Mouse (Mus musculus) T-helper 17 cell (primary cell): ENCODE results near the gene Kidins220.

Experiments used
- in situ Hi-C, 2 experiments: fragments of 300-600 bp; cut with MboI, MseI; formaldehyde crosslinking; loops; 1 replicate in 1 of 2; 2 replicates in 1 of 2; pipeline ENCODE4 v1.15.1; 2025; ENCODE audit warnings: high pct_unique_total_duplicates in 2 of 2

Kidins220 gene

DNA sequence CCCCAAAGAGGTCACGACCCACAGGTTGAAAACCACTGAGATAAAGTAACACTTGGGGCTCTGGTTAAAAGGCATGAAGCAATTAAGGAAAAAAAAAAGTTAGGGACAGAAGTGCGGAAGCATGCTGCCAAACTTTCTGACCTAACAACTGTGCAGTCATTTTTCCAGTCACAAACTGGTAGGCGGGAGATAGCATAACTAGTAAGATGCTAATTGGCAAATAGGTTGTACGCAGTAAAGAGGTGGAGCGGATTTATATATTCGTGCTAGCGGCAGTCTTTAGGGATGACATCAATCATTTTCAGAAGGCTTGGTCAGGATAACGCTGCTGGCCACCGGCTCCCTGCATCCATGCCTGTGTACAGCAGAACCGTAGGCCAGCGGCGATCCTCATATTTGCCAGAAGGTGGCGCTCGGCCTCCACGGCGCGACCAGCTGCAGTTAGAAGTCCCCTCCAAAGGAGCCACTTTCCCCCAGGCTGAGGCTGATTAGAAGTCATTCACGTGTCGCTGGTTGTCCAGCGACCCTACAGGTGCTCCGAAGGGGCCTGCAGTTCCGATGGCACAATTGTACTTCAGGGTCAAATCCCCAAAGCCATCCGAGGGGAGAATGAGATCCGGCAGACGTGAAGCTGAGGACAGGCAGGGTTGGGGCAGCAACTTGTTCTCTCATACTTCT is 117.4 kb downstream of the Kidins220 start:
- in situ Hi-C loops, result loop anchor here (5.0 to 25.0 kb wide), 6 partner anchors 133 to 1195 kb away; no protein-coding TSS in a partner anchor

DNA sequence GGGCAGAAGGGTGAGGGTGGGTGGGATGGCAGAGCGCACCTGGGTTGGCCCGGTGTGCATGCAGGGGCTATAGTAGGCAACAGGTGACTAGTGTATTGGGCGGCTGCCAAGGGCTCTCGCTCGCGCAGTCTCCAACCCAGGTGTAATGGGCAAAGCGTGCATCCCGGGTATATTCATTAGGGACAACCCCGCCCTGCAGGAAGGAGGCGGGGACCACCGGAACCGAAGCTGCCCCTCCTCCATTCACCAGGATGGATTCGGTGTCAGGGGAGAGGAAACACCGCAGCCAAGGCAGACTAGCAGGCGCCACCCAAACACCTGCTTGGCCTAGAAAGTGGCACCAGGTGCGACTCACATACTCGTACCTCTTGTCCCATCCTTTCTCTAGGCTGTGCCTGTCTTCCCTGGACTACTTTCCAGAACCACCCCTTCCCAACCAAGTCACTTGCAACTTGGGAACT is 118.1 kb downstream of the Kidins220 start:
- in situ Hi-C loops, result loop anchor here (5.0 to 25.0 kb wide), 6 partner anchors 132 to 1195 kb away; no protein-coding TSS in a partner anchor

DNA sequence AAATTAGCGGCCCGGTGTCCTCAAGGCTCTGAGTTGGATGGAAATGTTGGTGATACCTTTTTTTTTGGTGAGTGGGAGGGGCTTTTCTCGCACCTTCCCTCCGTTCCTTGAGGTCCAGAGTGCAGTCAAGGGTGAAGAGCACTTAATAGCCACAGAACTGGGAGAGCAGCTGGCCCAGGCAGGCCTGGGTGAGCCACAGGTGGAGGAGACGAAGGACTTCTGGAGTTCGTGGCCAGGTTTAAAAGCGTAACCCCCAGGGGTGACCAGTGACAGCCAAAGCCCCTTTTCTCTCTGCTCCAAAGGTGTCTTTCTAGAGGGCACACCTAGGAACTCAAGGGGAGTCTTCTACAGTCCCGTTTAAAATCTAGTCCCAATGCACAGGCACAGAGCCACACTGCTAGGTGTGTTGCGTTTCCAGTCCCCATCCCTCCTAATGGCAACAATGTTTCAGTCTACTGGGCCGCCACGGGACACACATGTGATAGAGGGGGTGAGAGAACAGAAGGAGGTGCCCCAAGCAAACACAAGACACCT is 118.6 kb downstream of the Kidins220 start:
- in situ Hi-C loops, result loop anchor here (5.0 to 25.0 kb wide), 6 partner anchors 131 to 1194 kb away; no protein-coding TSS in a partner anchor

DNA sequence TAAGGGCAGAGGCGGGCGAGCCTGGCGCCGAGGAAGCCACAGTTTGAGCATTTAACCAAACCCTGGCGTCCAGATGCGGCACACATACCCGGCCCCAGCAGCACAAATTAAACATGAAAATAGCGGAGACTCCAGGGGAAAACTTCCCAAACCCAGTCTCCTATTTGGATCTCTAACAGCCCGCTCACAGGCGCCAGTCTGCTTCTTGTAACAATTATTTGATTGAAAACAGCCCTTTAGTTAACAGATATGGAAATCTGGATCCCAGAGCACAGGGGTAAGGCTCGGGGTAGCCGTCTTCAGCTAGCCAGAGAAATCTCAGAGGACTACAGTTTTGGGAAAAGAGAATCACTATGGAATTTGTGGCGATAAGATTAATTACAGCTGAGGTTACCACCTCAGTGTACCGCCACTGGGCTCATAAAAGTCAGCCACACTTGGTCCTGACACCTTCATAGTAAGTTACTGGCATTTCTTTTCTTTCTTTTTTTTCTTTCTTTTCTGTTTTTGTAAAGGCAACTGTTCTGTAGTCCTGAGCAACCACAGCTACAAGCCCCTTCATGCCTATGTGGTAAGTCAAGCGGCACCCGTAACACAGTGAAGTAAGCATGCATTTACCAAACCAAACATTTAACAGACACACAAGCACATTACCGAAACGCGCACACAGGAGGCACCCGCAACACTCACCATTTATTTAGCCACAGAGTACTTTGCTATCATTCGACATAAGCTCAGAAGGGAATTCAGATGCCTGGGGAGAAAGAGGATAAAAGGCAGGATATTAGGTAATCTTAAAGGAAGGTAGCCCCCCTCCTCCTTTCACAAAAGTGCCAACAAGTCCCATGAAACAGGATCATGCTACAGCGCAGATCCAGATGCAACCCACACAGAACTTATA is 120.1 kb downstream of the Kidins220 start:
- in situ Hi-C loops, result loop anchor here (5.0 to 25.0 kb wide), 8 partner anchors 92 to 1192 kb away; no protein-coding TSS in a partner anchor

DNA sequence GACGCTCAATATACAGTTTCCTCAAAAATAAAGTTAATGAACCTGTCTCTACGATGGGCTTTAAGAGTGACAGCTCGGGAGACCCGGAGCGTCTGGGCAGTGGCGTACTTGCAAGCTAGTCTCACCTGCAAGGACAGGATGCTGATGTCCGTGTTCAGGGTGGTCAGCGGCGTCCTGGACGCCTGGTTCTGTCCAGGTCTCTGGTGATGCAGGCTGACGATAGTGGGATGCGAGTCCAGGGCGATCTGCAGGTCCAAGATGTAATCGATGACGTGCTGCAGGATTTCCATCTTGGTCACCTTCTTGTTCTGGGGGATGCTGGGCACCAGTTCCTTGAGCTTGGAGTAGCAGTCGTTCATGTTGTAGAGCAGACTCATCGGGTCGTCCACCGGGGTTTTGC is 120.8 kb downstream of the Kidins220 start:
- in situ Hi-C loops, result loop anchor here (5.0 to 25.0 kb wide), 6 partner anchors 92 to 1192 kb away; no protein-coding TSS in a partner anchor

DNA sequence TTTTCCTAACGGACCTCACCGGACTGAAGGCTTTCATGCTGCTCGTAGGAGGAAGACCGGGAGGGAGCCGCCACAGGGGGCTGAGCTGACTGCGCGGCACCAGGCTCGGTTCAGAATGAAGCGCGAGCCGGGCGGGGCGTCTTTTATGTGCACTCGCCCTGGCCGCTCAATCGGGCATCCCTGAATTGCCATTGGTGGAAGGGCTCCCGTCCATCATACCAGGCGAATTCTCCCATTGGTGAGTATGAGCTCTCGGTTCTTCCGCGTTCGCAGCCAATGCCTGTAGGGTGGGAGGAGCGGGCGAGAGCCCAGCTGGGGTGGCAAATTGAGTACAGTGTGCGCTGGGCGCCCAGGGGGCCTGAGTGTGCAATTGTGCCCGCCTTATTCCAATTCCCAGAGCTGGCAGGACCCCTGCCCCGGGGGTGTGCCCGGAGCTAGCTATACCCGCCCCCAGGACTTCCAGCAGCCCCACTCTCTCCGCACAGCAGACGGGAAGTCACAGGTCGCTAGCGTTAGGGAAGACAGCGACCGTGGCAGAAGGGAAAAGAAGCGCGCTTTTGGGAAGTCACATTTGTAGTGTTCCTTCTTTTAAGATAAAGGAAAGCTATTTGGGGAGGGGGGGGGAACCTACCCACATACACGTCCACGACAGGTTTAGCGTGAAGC is 121.4 kb downstream of the Kidins220 start:
- in situ Hi-C loops, result loop anchor here (5.0 to 25.0 kb wide), 6 partner anchors 91 to 1191 kb away; no protein-coding TSS in a partner anchor

DNA sequence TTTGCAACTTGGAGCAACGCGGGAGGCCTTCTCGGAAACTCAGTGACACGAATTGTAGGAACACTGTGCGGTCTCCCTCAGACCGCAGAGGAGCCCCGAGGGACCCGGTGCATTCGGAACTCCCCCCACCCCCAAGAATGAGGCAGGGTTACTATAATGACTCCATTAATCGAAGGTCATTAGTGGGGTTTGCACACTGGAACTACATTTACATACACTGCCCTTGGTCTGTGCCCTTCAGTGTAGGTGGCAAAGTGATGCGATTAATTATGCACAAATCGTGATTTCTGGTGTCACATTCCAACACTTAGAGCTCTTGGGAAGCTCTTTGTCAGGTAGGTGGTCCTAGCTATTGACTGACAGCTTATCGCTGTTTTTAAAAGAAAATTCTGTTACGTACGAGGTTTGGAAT is 121.9 kb downstream of the Kidins220 start:
- in situ Hi-C loops, result loop anchor here (5.0 to 25.0 kb wide), 6 partner anchors 91 to 1191 kb away; no protein-coding TSS in a partner anchor

DNA sequence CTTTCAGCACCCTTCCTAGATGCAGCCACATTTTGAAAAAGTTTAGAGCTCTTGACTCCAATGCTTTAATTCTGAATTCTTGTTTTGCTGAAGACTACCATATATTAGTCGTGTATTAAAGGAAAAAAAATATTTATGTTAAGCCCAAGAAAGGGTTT is 122.2 kb downstream of the Kidins220 start, which contains the start of gene Id2:
Id2 (minus strand) TSS at position 89 of the 158 bp plus-strand sequence.
- in situ Hi-C loops, result loop anchor here (5.0 to 25.0 kb wide), 6 partner anchors 90 to 1190 kb away; no protein-coding TSS in a partner anchor

DNA sequence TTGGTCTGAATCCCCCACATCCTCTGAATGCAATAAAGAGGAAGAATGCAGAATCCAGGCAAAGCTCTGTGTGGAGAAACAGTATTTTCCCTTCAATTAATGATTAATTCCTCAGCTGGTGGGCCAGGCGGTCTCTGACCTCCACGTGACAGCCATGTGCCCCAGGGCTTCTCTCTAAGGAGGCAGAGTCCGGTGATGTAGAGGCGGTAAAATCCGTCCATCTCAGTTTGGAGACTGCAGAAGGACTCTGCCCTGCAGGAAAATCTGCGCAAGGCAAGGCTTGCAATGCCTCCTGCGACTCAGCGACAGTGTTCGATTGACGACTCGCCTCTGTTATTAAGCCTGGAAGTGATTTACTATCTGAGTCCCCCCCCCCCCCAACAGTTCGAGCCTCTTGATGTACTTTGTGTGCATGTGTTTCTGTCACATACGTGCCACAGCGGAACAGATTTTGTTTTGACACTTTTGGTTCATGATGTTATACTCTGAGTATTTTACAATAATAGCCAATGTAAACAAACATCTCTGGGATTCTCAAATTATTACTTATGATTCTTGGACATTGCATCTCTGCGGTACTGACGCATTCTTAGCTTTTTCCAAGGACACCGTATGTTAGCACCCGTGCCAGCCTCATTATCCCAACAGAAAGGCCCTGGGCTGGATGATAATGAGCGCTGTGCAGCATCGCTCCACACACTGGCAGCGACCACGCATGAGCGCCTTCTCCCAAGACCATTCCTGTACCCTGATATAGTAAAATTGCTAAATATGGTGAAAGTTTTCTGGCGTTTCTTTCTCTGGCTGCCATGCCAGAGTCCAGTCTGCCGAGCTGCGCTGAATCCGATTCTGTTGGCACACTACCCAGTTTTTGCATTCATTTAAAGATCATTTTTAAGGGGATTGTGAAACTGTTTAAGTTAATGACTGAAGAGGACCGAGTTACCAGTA is 122.8 kb downstream of the Kidins220 start:
- in situ Hi-C loops, result loop anchor here (5.0 to 25.0 kb wide), 6 partner anchors 90 to 1190 kb away; no protein-coding TSS in a partner anchor

DNA sequence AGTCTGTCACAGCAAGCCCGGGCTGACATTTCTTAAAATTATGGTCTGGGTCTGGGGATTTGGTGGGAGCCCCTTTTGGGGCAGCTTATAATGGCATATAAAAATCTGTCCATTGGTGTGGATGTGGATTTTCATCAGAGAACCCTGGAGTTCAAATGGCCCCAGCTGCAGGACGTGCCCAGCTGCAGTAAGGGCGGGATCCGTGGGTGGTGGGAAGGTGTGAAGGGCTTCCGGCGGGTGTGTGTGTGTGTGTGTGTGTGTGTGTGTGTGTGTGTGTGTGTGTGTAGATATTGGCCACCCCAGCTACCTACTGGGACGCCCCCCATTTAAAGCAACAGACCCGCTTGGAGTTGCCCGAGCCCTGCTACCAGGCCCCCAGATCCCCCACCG is 123.4 kb downstream of the Kidins220 start:
- in situ Hi-C loops, result loop anchor here (5.0 to 25.0 kb wide), 6 partner anchors 89 to 1189 kb away; no protein-coding TSS in a partner anchor

DNA sequence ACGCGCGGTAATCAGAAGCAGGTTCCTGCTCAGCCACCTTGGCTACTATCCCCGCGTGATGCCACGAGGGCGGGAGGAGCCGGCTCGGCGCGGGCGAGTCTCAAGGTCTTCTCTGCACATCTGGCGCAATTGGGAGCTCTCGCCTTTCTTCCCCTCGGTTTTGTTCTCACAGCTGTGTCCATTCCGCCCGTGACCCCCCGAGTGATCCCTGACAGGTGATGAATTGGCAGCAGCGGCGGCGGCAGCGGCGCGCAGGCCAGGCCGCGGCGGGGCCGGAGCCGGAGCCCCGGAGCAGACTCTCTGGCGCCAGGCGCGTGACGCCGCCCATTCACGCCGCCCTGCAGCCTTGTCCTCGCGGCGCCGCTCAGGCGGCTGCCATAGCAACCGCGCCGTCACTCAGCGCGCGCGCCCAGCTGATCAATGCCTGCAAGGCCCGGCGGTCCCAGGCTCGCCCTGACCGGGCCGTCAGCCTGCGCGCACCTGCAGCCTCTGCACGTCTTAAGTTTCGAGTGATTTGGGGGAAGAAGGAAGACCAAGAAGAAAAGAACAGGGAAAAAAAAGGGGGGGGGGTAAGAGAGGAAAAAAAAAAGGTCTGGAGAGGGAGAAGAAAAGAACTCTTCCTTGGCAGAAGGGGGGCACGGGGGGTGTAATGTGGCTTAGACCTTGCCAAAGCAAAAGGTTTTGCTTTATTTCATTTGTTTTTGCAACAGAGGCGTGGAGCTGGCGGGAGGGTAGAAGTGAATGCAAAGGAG is 124.0 kb downstream of the Kidins220 start:
- in situ Hi-C loops, result loop anchor here (5.0 to 25.0 kb wide), 6 partner anchors 89 to 1189 kb away; no protein-coding TSS in a partner anchor

DNA sequence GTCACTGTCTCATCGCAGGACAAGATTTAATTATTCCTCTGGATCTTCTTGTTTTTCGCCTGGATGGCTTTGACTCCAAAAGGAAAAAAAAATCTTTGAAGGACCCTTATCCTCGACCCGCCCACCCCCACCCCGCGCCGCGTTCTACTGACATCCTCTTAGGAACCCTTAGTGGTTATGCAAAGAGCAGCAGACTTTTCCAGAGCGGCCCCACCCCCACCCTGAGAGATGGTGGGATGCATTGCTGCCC is 124.5 kb downstream of the Kidins220 start:
- in situ Hi-C loops, result loop anchor here (5.0 to 25.0 kb wide), 6 partner anchors 88 to 1188 kb away; no protein-coding TSS in a partner anchor

DNA sequence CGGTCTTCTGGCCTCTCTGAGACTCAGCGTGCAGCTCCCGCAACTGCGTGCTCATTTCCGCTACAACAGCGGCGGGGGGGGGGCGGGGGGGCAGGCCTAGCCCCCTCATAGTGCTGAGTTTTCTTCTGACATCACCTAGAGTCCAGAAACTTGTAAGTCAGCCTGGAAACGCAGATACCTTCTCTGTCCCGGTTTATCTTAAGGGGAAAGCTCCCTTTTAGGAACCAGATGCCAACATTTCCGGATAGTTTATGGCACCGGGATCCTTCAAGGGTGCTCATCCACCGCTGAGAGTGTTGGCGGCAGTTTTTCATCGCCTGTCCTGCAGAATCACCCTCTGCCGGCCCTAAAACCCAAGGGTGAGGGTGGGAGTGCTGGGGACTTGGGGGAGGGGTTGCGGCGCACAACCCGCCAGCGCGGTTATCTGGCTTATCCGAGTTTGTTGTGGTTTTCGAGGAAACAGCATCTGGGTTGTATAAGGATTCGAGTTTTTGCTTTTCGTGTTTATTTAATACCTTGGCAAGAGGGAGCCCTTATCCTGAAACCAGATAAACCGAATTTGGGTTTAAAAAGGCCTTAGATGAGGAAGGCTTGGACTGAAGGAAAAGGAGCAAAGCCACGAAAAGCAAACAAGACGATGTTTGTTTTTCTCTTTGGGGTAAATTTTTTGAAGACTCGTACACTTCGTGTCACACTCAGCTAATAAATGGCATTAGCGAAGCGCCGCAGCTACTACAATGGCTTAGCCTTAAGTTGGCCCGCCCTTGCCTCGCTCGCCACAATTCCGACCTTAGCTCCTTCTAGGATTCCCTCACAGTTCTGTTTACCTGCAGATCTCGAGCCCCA is 125.1 kb downstream of the Kidins220 start:
- in situ Hi-C loops, result loop anchor here (5.0 to 25.0 kb wide), 6 partner anchors 88 to 1188 kb away; no protein-coding TSS in a partner anchor

DNA sequence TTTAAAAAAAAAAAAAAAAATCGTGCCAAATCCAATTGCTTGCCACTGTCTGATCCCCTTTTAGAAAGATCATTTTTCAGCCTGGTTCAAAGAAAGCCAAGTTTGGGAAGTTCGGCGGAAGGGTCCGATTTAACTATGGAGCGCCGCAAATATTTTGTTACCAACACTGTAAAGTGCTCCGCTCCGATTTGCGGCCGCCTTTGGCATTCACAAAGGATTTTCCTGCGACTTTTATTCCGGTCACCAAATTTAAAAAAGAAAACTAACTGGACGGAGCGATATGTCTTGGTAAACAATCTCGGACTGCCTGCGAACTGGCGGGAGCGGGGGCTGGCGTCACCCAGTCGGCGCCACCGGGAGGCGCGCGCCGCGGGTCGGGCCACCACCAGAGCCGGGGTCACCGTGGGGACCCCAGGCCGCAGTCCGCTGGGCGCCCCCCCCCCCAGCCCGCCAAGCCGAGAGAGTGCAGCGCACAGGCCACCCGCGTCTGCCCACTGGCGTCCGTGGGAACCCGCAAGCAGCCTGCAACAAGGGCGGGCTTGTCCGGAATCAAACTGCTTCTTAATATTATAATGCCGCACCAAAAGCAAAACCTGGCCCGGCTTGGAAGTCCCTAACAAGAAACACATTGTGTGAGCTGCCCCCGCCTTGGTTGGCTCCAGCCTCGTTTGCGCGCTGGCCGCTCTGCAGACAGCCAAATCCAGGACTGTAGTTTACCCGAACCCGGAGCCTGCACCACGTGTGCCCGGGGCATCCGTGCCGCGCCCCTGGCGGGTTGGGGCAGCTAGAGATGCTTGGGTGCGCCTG is 125.9 kb downstream of the Kidins220 start:
- in situ Hi-C loops, result no loop called here

DNA sequence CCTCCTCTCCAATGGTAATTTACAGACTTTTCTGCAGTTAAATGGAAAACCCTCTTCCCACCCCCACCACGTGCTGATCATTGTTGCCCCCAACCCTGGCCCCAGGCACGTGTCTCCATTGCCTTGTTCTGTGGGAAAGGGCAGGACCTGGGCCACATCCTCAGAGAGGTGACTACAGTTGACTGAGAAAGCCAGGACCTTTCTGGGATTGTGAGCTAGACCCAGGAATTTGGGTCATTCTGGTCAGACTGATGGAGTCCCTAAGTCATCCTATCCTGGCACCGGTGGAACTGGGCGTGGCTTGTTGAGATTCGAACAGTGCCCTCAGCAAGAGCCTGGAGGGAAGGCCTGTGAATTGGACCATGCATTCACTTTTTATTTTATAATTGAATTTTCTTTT is 126.7 kb downstream of the Kidins220 start:
- in situ Hi-C loops, result no loop called here

DNA sequence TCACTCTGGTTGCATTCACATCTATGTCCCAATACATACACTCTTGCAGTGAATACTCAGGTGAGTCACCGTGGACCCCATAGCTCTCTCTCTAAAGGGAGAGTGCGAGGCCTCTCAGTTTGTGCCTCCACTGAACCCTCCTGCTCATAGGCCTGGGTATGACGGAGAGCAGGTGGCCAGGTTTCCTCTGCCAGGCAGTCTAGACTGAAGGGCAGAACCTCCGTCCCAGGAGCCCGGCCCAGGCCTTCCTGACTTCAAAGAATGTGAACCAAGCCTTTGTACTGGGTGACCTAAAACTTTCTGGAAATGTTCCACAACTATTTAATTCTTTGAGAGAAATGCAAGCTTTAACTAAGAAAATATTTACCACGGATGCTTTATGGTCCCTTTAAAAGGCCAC is 129.2 kb downstream of the Kidins220 start:
- in situ Hi-C loops, result no loop called here

DNA sequence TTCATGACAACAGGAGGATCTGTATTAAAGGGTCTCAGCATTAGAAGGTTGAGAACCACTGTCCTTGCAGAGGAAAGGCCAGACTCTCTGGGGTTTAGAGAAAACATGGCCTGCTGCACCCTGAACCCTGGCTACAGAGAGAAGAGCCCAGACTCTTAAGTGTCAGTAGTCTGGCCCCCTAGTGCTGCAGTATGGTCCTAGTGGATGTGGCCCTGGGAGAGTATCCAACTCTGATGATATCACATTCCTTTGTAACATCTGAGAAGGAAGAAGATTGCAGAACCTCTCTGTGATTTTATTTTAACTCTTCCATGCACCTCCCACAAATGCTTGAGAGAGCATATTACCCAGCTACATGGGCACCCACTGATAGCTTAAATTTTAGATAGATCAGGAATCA is 129.8 kb downstream of the Kidins220 start:
- in situ Hi-C loops, result no loop called here

DNA sequence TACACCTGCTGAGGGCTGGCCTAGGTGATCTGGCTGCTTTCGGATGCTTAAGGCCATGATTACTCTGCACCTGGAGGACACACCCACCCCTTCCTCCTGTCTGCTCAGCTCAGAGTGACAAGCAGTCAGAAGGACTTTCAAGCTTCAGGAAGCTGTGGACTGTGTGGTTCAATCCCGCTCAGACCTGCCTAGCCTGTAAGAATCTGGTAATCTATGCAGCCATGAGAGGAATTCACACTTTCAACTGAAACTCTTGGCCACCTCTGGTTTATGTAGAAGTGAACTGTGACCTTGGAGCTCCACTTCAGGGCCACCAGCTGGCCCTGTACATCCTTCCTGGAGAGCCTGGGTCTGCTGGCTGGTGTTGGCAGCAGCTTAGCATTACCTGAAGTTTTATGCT is 134.1 kb downstream of the Kidins220 start:
- in situ Hi-C loops, result no loop called here
